Mouse (Mus musculus) limb, embryonic 12.5 days (tissue): Measurements from ENCODE around the gene Dnajb4. TPM values are rescaled to one million over a fixed set of nuclear protein-coding genes. Genes with fewer than 3 reads are reported as not detected.

Experiments
- ATAC-seq: fragments of 200-750 bp; cut with Nextera tagmentation; 2 replicates; pipeline ENCODE4 v1.8.0; 2017; ENCODE audit warnings: low read depth, moderate TSS enrichment; ENCODE audit not compliant: insufficient number of reproducible peaks, insufficient read depth, low FRiP score, low TSS enrichment
- H3K27ac ChIP-seq: fragments of 300-500 bp; sonication (generic); 2 replicates; pipeline ENCODE4 v1.5.1; 2016; ENCODE audit warnings: mild to moderate bottlenecking, moderate library complexity
- H3K27me3 ChIP-seq: fragments of 300-500 bp; sonication (generic); 2 replicates; pipeline ENCODE4 v1.6.1; 2016; ENCODE audit warnings: mild to moderate bottlenecking, moderate library complexity
- H3K36me3 ChIP-seq: fragments of 300-500 bp; sonication (generic); 2 replicates; pipeline ENCODE4 v1.6.1; 2016; ENCODE audit warnings: mild to moderate bottlenecking, moderate library complexity
- H3K4me1 ChIP-seq: fragments of 300-500 bp; sonication (generic); replicated peaks from 2 replicates; pipeline ENCODE4 v1.6.1; 2016
- H3K4me2 ChIP-seq: fragments of 300-500 bp; sonication (generic); 2 replicates; pipeline ENCODE4 v1.6.1; 2016; ENCODE audit warnings: mild to moderate bottlenecking, moderate library complexity
- H3K4me3 ChIP-seq: fragments of 300-500 bp; sonication (generic); replicated peaks from 2 replicates; pipeline ENCODE4 v1.5.1; 2016; ENCODE audit warnings: mild to moderate bottlenecking
- H3K9ac ChIP-seq: fragments of 300-500 bp; sonication (generic); replicated peaks from 2 replicates; pipeline ENCODE4 v1.6.1; 2016; ENCODE audit warnings: mild to moderate bottlenecking, moderate library complexity
- H3K9me3 ChIP-seq: fragments of 300-500 bp; sonication (generic); 2 replicates; pipeline ENCODE4 v1.6.1; 2016; ENCODE audit warnings: mild to moderate bottlenecking, moderate library complexity
- WGBS: fragments of 180-500 bp; shearing (Covaris S2); methylation state at CpG from one replicate; pipeline ENCODE4 v1.1.7; 2016; 5-methylcytosine and 5-hydroxymethylcytosine counted together
- polyA plus RNA-seq: library from polyadenylated mRNA; unstranded; fragments of >200 nt; fragmentation: Nextera tagmentation; extraction: Ambion mirVana; gene quantifications from 2 replicates; pipeline ENCODE4 v1.2.1, GENCODE M21; 2016

The Dnajb4 gene
- polyA plus RNA-seq, 1 experiment from 2014 or later: 36.8 TPM

DNA sequence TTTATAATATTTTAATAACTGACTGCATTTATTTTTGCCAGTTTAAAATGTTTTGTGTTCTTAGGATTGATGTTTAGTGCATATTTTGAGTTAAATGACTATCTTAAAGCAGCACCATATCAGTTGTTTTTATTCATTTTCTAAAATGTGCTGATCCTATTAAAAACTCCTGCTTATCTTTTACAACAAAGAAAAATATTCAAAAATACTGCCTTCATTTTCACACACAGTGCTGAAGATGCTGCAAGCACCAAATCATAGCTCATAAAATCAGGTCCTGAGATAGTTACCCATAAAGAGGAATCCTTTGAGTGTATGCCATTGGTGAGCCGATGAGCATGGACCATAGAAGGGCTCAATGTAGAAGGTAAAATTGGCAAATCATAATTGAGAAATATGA lies 25.1 kb upstream of the Dnajb4 start:
- H3K9me3 ChIP-seq: no peaks in the 10 kb centered on the region
- H3K36me3 ChIP-seq: peaks cover 68% of the 10 kb centered on the region
- H3K4me2 ChIP-seq: no peak overlapping the region
- no peak for ATAC-seq
- no peak overlapping the region for H3K27ac ChIP-seq
- H3K4me3 ChIP-seq: no peak overlapping the region
- H3K27me3 ChIP-seq: no peaks in the 10 kb centered on the region
- 95% methylated on average over 1 of the region's 1 CpGs for WGBS
- no peak overlapping the region for H3K9ac ChIP-seq
- no peaks in the 10 kb centered on the region for H3K4me1 ChIP-seq

DNA sequence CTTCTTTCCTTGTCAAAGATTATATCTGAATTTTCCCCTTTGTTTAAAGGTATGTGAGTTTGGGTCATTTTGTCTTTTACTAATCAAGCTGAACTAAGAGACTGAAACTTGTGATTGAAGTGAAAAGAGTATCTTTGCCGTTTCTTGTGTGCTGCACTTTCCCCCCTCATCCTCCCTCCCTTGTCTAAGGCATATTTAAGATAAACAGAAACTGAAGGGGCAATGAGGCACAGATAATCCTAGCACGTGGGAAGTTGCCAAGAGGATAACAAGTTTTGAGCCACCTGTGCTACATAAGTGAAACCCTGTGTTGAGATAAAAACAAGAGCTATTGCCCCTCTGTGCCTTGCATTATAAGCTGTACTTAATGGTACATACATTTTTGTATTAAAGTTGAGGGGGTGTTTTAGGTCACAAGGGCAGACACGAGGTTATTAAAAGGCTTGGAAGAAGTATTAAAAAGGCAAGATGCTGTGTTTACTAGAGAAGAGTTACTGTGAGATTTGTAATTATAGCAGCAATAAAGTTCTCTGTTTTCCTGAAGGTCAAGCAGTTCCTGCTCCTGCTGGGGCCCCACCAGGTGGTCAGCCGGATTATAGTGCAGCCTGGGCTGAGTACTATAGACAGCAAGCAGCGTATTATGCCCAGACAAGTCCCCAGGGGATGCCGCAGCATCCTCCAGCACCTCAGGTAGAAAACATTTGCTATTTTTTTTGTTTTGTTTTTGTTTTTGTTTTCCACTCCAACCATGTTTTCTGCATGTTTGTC lies 21.4 kb upstream of the Dnajb4 start:
- no peaks in the 10 kb centered on the region for H3K4me1 ChIP-seq
- H3K9ac ChIP-seq: no peak overlapping the region
- 50% methylated on average over 6 of the region's 6 CpGs for WGBS
- H3K27ac ChIP-seq: no peak overlapping the region
- H3K27me3 ChIP-seq: no peaks in the 10 kb centered on the region
- no peak overlapping the region for H3K4me2 ChIP-seq
- H3K4me3 ChIP-seq: no peak overlapping the region
- ATAC-seq: no peak
- H3K36me3 ChIP-seq: peaks cover 74% of the 10 kb centered on the region
- H3K9me3 ChIP-seq: no peaks in the 10 kb centered on the region

DNA sequence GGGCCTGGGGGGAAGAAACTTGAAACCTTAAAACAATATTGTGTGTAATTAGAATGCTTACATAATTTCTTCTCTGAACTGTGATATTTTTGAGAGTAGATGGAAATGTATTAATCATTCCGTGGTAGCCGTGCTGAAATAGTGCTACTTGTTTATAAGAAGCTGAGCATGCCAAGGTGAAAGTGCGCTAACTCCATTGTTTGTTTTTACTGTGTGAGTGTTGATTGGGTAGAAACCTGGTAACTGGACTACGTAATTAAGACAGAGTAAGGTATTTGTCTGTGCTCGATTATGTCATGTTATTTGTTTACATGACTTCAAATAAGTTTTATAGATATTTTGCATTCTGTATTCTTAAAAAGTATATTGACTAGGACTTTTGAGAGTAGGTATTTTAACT lies 19.2 kb upstream of the Dnajb4 start:
- Histone ChIP-seq H3K4me2 (no peak overlapping the region), H3K9me3 (no peaks in the 10 kb centered on the region), H3K36me3 (peaks cover 84% of the 10 kb centered on the region), H3K27ac (no peak overlapping the region), H3K27me3 (no peaks in the 10 kb centered on the region), H3K9ac (no peak overlapping the region), H3K4me3 (no peak overlapping the region), H3K4me1 (no peaks in the 10 kb centered on the region)
- WGBS: 93% methylated on average over 5 of the region's 5 CpGs
- ATAC-seq: no peak

DNA sequence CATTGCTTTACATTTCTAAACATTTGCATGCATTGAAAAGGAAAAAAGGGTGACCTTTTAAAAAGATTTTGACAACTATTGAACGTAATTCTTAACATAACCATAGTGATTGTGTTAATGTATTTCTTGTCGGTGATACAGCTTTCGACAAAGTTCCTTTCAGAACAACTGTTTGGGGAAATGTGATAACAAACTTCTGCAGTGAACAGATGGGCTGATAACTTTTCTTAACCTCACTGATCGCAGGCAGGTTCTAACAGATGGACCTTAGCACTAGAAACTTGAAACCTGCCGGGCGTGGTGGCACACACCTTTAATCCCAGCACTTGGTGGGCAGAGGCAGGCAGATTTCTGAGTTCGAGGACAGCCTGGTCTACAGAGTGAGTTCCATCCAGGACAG lies 18.7 kb upstream of the Dnajb4 start:
- Histone ChIP-seq H3K9ac (no peak overlapping the region), H3K4me2 (no peak overlapping the region), H3K4me3 (no peak overlapping the region), H3K27me3 (no peaks in the 10 kb centered on the region), H3K36me3 (peaks cover 84% of the 10 kb centered on the region), H3K4me1 (no peaks in the 10 kb centered on the region), H3K9me3 (no peaks in the 10 kb centered on the region), H3K27ac (no peak overlapping the region)
- 95% methylated on average over 7 of the region's 7 CpGs for WGBS
- no peak for ATAC-seq

DNA sequence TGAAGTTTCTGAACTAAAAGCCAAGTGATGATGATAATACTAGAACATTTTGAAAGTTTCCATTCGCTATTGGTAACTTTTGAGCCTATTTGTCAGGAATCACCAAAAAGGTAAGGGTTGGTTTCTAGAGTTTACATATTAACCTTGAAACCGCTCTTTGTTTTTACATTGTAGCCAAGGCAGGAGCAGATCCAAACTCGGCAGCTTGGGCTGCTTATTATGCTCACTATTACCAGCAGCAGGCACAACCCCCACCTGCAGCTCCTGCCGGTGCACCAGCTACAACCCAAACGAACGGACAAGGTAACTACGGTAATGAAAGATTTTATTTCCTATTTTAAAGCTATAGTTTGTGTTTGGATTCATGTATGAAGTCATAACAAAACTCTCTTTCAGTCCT lies 15.8 kb upstream of the Dnajb4 start:
- H3K9ac ChIP-seq: no peak overlapping the region
- 90% methylated on average over 7 of the region's 7 CpGs for WGBS
- H3K27ac ChIP-seq: no peak overlapping the region
- no peak for ATAC-seq
- no peaks in the 10 kb centered on the region for H3K27me3 ChIP-seq
- no peak overlapping the region for H3K4me3 ChIP-seq
- H3K4me2 ChIP-seq: no peak overlapping the region
- no peaks in the 10 kb centered on the region for H3K9me3 ChIP-seq
- no peaks in the 10 kb centered on the region for H3K4me1 ChIP-seq
- peaks cover 95% of the 10 kb centered on the region for H3K36me3 ChIP-seq

DNA sequence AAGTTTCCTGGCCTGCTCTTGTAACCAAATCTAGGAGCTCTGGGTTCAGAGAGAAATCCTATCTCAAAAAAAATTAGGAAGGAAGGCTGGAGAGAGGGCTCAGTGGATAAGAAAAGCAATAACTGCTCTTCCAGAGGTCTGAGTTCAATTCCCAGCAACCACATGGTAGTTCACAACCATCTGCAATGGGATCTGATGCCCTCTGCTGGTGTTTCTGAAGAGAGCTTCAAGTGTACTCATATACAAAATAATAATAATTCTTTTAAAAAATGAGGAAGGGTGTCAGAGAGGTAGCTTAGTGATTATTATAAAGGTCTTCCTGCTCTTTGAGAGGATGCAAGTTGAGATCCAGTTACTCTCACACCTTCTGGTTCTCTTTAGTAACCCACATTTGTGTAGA lies 14.8 kb upstream of the Dnajb4 start:
- no peak for ATAC-seq
- Histone ChIP-seq H3K9me3 (no peaks in the 10 kb centered on the region), H3K4me2 (no peak overlapping the region), H3K4me3 (no peak overlapping the region), H3K9ac (no peak overlapping the region), H3K36me3 (peaks cover 96% of the 10 kb centered on the region), H3K4me1 (no peaks in the 10 kb centered on the region), H3K27ac (no peak overlapping the region), H3K27me3 (no peaks in the 10 kb centered on the region)

DNA sequence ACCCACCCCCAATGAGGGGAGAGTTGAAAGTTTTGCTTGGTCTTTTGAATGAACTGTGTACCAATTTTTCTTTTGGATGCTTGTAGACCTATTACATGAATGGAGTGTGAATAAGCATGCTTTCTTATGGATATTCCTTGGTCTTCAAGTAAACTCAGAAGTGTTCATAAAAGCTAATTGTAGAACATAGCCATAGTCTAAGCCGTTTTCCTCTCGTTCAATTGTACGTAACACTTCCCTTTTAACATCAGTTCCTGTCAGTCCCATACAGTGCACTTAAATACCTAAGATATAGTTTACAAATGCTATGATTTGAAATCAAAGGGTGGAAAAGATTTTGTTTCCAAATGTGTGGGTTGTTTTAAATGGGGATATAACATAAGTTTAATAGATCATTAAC lies 3.3 kb upstream of the Dnajb4 start:
- 63% methylated on average over 3 of the region's 3 CpGs for WGBS
- H3K9ac ChIP-seq: 0 out of 2 replicates have a peak overlapping the region, but pooled peaks have one; percentile 23
- H3K36me3 ChIP-seq: peaks cover 40% of the 10 kb centered on the region

DNA sequence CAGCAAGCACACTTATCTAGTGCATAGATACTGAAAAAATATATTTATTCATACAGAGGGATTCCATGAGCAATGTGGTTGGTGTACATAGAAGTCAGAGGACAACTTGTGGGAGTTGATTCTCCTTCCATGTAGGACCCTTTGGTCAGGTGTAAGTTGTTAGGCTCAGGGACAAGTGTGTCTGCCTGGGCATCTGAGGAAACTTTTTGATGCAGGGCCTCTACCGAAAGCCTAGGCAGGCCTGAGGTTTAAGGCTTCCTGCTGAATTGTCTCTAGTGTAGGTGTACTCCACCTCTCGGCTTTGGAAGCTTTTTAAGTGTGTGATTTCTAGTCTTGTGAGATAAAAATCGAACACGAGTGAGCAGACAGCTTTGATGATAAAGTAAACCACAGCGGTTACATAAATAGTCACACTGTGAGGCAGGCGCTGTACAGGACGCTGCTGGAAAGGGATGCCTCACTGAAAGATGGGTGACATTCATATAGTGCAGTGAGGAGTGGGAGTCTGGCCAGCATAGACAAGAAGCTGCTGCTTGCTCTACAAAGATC lies 1.7 kb upstream of the Dnajb4 start:
- H3K27me3 ChIP-seq: no peaks in the 10 kb centered on the region
- peak overlapping the region; percentile 98 for H3K4me2 ChIP-seq
- ATAC-seq: no peak
- WGBS: 42% methylated on average over 7 of the region's 7 CpGs
- H3K4me3 ChIP-seq: peak overlapping the region; percentile 98
- no peaks in the 10 kb centered on the region for H3K9me3 ChIP-seq
- H3K27ac ChIP-seq: peak overlapping the region; percentile 99; the same call in 1 of the 2 replicates
- peaks cover 23% of the 10 kb centered on the region for H3K4me1 ChIP-seq
- peaks cover 28% of the 10 kb centered on the region for H3K36me3 ChIP-seq
- H3K9ac ChIP-seq: peak overlapping the region; percentile 100

More for the DNA sequence above, 3.3 kb upstream of the Dnajb4 start:
- Histone ChIP-seq H3K4me1 (peaks cover 22% of the 10 kb centered on the region), H3K27ac (no peak overlapping the region), H3K4me2 (peak overlapping the region; percentile 98), H3K27me3 (no peaks in the 10 kb centered on the region), H3K4me3 (peak overlapping the region; percentile 98; the same call in 1 of the 2 replicates), H3K9me3 (no peaks in the 10 kb centered on the region)
- no peak for ATAC-seq

DNA sequence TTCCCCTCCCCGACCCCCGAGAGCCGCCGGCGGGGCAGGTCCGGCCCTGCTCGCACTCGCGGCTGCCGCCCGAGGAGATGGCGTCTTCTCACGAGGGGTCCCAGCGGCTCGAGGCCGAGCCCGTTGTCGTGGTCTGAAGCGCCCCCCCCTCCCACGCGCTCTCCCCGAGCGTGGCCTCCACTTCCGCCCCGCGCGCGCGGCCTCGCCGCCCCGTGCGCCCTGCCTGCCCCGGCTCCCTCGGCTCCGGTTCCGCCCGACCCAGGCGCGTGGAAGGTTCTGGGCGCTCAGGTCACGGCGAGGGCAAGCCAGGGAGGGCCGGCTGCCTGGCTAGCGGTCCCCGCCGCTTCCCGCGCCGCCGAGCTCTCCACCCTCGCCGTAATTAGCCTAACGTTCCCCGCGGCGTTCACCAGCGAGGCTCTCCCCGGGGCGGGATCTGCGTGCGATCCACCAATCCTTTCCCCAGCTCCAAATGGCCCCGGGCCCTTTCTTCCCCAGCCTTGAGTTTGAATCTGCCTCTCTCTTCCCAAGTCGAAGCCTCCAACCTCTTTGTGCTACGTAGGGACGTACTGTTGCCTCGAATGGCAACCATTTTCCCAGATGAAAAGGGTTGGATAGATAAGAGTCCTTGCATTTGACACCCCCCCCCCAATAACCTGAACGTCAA lies 758 bp upstream of the Dnajb4 start:
- H3K4me1 ChIP-seq: peaks cover 23% of the 10 kb centered on the region
- peak overlapping the region; percentile 100 for H3K9ac ChIP-seq
- ATAC-seq: peak; percentile 57
- H3K27ac ChIP-seq: peak overlapping the region; percentile 99
- H3K36me3 ChIP-seq: peaks cover 18% of the 10 kb centered on the region
- H3K4me3 ChIP-seq: peak overlapping the region; percentile 98
- under 1% methylated on average over 68 of the region's 68 CpGs for whole genome bisulfite sequencing
- H3K4me2 ChIP-seq: peak overlapping the region; percentile 98
- H3K27me3 ChIP-seq: no peaks in the 10 kb centered on the region
- no peaks in the 10 kb centered on the region for H3K9me3 ChIP-seq

DNA sequence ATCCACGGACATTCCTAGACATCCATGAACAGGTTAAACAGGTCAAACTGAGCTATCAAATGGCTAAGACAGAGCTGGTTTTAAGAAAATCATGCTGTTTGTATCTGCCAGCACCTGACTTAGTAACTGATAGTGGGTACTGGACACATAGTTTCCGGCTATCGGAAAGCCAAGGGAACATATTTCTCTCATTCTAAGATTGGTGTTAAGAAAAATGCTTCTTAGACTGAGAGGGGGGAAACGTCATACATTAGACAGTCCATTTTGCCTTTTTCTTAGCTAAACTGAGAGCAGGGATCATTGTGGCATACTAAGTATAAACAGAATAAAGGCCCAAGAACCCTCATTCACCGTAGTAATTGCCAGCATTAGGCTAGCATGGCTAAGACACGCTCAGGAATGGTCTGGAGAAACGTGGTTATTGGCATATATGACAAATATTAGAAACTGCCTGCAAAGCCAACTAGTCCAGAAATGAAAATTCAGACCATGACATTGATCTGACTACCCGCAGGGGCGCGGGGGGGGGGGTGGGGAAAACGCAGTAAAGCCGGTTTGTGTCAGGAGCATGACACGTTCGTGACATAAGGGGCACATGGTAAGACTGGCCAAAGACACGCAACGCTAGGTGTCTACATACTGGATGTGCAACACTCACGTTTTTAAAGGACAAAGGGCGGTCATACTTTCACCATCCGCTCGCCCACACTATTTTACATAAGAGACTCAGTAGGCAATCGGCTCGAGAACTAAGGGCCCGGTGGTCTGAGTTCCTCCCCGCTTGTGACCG lies 730 bp downstream of the Dnajb4 start:
- H3K4me3 ChIP-seq: peak overlapping the region; percentile 98
- peak overlapping the region; percentile 99 for H3K27ac ChIP-seq
- no peaks in the 10 kb centered on the region for H3K9me3 ChIP-seq
- H3K9ac ChIP-seq: peak overlapping the region; percentile 99
- peaks cover 23% of the 10 kb centered on the region for H3K4me1 ChIP-seq
- peaks cover 7% of the 10 kb centered on the region; the same call in 1 of the 2 replicates for H3K36me3 ChIP-seq
- peak; percentile 1; the same call in 1 of the 2 replicates for ATAC-seq
- 5% methylated on average over 25 of the region's 25 CpGs for WGBS
- peak overlapping the region; percentile 59 for H3K4me2 ChIP-seq
- no peaks in the 10 kb centered on the region for H3K27me3 ChIP-seq
